Mouse (Mus musculus) lung, embryonic 14.5 days (tissue): ENCODE results near the gene Irf3. TPM values are rescaled to one million over a fixed set of nuclear protein-coding genes. Genes with fewer than 3 reads are reported as not detected.

Experiments
- ATAC-seq: fragments of 200-750 bp; cut with Nextera tagmentation; 2 replicates; pipeline ENCODE4 v1.8.0; 2017; ENCODE audit warnings: mild to moderate bottlenecking, moderate TSS enrichment, moderate library complexity; ENCODE audit not compliant: insufficient read depth
- DNase-seq: peaks from one replicate; pipeline ENCODE4 v3.0.0-alpha.2; 2015
- H3K27ac ChIP-seq: fragments of 300-500 bp; sonication (generic); 2 replicates; pipeline ENCODE4 v1.5.1; 2014; ENCODE audit warnings: low read depth, mild to moderate bottlenecking, moderate library complexity
- H3K27me3 ChIP-seq: fragments of 300-500 bp; sonication (generic); 2 replicates; pipeline ENCODE4 v1.6.1; 2014; ENCODE audit warnings: low read length, control low read depth; ENCODE audit not compliant: insufficient read depth
- H3K36me3 ChIP-seq: fragments of 300-500 bp; sonication (generic); 2 replicates; pipeline ENCODE4 v1.6.1; 2014; ENCODE audit warnings: control low read depth; ENCODE audit not compliant: insufficient read depth
- H3K4me1 ChIP-seq: fragments of 300-500 bp; sonication (generic); 2 replicates; pipeline ENCODE4 v1.6.1; 2014; ENCODE audit warnings: antibody characterized with exemption, control low read depth; ENCODE audit not compliant: insufficient read depth
- H3K4me2 ChIP-seq: fragments of 300-500 bp; sonication (generic); 2 replicates; pipeline ENCODE4 v1.6.1; 2014; ENCODE audit warnings: mild to moderate bottlenecking
- H3K4me3 ChIP-seq: fragments of 300-500 bp; sonication (generic); 2 replicates; pipeline ENCODE4 v1.5.1; 2014; ENCODE audit warnings: low read depth, low read length
- H3K9ac ChIP-seq: fragments of 300-500 bp; sonication (generic); 2 replicates; pipeline ENCODE4 v1.6.1; 2014
- H3K9me3 ChIP-seq: fragments of 300-500 bp; sonication (generic); 2 replicates; pipeline ENCODE4 v1.6.1; 2016; ENCODE audit warnings: low read depth, low read length, control low read depth
- CTCF ChIP-seq: IDR thresholded peaks from 2 replicates; pipeline ENCODE4 v1.5.1; 2016; ENCODE audit warnings: antibody characterized with exemption, low read depth
- WGBS: fragments of 180-500 bp; shearing (Covaris S2); extraction: QIAGEN DNeasy Blood & Tissue Kit; methylation state at CpG from one replicate; pipeline ENCODE4 v1.1.7; 2014; 5-methylcytosine and 5-hydroxymethylcytosine counted together
- polyA plus RNA-seq: library from polyadenylated mRNA; unstranded; fragments of >200 nt; fragmentation: Nextera tagmentation; extraction: Ambion mirVana; gene quantifications from 2 replicates; pipeline ENCODE4 v1.2.1, GENCODE M21; 2014

The Irf3 gene
- polyA plus RNA-seq = 78.7 and 83.0 TPM in 2 replicates

GRCm38 (mm10) chr7:44997231-44997939 lies at the start of gene Irf3:
Gene Irf3, plus strand, starts transcription at chr7:44997648.
- DNase-seq = peak; percentile 100
- Histone ChIP-seq H3K27me3 (no peaks in the 10 kb centered on the region), H3K9me3 (no peaks in the 10 kb centered on the region), H3K36me3 (peaks cover 71% of the 10 kb centered on the region), H3K4me2 (peak within 1 kb of the TSS; percentile 97), H3K9ac (peak within 1 kb of the TSS; percentile 75), H3K27ac (peak within 1 kb of the TSS; percentile 90), H3K4me1 (peaks cover 11% of the 10 kb centered on the region), H3K4me3 (peak within 1 kb of the TSS; percentile 78)
- WGBS = under 1% methylated on average over 43 of the region's 43 CpGs
- peak; percentile 93 for ATAC-seq
- no peak for TF ChIP-seq CTCF

- Histone ChIP-seq H3K4me3 (no peak overlapping the region), H3K4me1 (peaks cover 12% of the 10 kb centered on the region; the same call in 1 of the 2 replicates), H3K36me3 (no peaks in the 10 kb centered on the region), H3K9ac (no peak overlapping the region), H3K4me2 (no peak overlapping the region), H3K27ac (no peak overlapping the region), H3K27me3 (peaks cover 19% of the 10 kb centered on the region), H3K9me3 (no peaks in the 10 kb centered on the region)
- WGBS = 64% methylated on average over 6 of the region's 6 CpGs
- ATAC-seq = no peak
- DNase-seq = no peak
- no peak for TF ChIP-seq CTCF
These were observed 47.5 kb upstream of the Irf3 start for GRCm38 (mm10) chr7:44949922-44950321.

GRCm38 (mm10) chr7:44951960-44952359 lies 45.5 kb upstream of the Irf3 start:
- Histone ChIP-seq H3K4me3 (peak overlapping the region; percentile 50), H3K36me3 (no peaks in the 10 kb centered on the region), H3K27me3 (peaks cover 19% of the 10 kb centered on the region), H3K9me3 (no peaks in the 10 kb centered on the region), H3K27ac (peak overlapping the region; percentile 74), H3K9ac (peak overlapping the region; percentile 62), H3K4me2 (peak overlapping the region; percentile 97), H3K4me1 (peaks cover 12% of the 10 kb centered on the region; the same call in 1 of the 2 replicates)
- TF ChIP-seq CTCF = no peak
- ATAC-seq (peak; percentile 86), DNase-seq (peak; percentile 87)
- 0% methylated on average over 10 of the region's 10 CpGs for WGBS

GRCm38 (mm10) chr7:44952611-44953306 lies 44.7 kb upstream of the Irf3 start:
- peak overlapping the region; percentile 50 for H3K4me3 ChIP-seq
- ATAC-seq (peak; percentile 93), DNase-seq (peak; percentile 97)
- no peaks in the 10 kb centered on the region for H3K36me3 ChIP-seq
- H3K27ac ChIP-seq = peak overlapping the region; percentile 74
- no peaks in the 10 kb centered on the region for H3K9me3 ChIP-seq
- H3K27me3 ChIP-seq = peaks cover 19% of the 10 kb centered on the region
- H3K4me2 ChIP-seq = peak overlapping the region; percentile 97
- peaks cover 12% of the 10 kb centered on the region; the same call in 1 of the 2 replicates for H3K4me1 ChIP-seq
- no peak for TF ChIP-seq CTCF
- peak overlapping the region; percentile 62 for H3K9ac ChIP-seq
- 7% methylated on average over 24 of the region's 24 CpGs for whole genome bisulfite sequencing

- Histone ChIP-seq H3K27ac (no peak overlapping the region), H3K4me1 (peaks cover 12% of the 10 kb centered on the region; the same call in 1 of the 2 replicates), H3K4me2 (no peak overlapping the region), H3K27me3 (peaks cover 19% of the 10 kb centered on the region), H3K9me3 (no peaks in the 10 kb centered on the region), H3K9ac (no peak overlapping the region), H3K36me3 (no peaks in the 10 kb centered on the region), H3K4me3 (no peak overlapping the region)
- ATAC-seq = no peak
- WGBS = 60% methylated on average over 14 of the region's 14 CpGs
- TF ChIP-seq CTCF = no peak
- DNase-seq = no peak
These were observed 43.9 kb upstream of the Irf3 start for GRCm38 (mm10) chr7:44953561-44953960.

- no peak for ATAC-seq
- H3K4me3 ChIP-seq = no peak overlapping the region
- no peaks in the 10 kb centered on the region for H3K36me3 ChIP-seq
- 80% methylated on average over 12 of the region's 12 CpGs for WGBS
- H3K4me2 ChIP-seq = no peak overlapping the region
- H3K27me3 ChIP-seq = peaks cover 19% of the 10 kb centered on the region
- no peak overlapping the region for H3K27ac ChIP-seq
- H3K9me3 ChIP-seq = no peaks in the 10 kb centered on the region
- no peak for TF ChIP-seq CTCF
- no peak overlapping the region for H3K9ac ChIP-seq
- H3K4me1 ChIP-seq = peaks cover 12% of the 10 kb centered on the region; the same call in 1 of the 2 replicates
- DNase-seq = no peak
These were observed 43.2 kb upstream of the Irf3 start for GRCm38 (mm10) chr7:44954091-44954885.

- 48% methylated on average over 5 of the region's 5 CpGs for WGBS
- no peak overlapping the region for H3K27ac ChIP-seq
- H3K4me1 ChIP-seq = peaks cover 12% of the 10 kb centered on the region; the same call in 1 of the 2 replicates
- no peak overlapping the region for H3K4me3 ChIP-seq
- no peaks in the 10 kb centered on the region for H3K36me3 ChIP-seq
- no peak for ATAC-seq
- H3K27me3 ChIP-seq = peaks cover 12% of the 10 kb centered on the region
- DNase-seq = peak; percentile 59
- no peak overlapping the region for H3K9ac ChIP-seq
- no peak overlapping the region for H3K4me2 ChIP-seq
- peak; percentile 57 for TF ChIP-seq CTCF
- no peaks in the 10 kb centered on the region for H3K9me3 ChIP-seq
These were observed 41.8 kb upstream of the Irf3 start for GRCm38 (mm10) chr7:44955628-44956027.
